Mouse (Mus musculus) heart, postnatal 10 days (tissue): ENCODE measurements around the gene Stx8. TPM values are rescaled to one million over a fixed set of nuclear protein-coding genes. Genes with fewer than 3 reads are reported as not detected.

Experiments used
- DNase-seq, 2 experiments: peaks; one replicate each; pipeline ENCODE4 v3.0.0; 2021
- intact Hi-C: fragments of 180-260 bp; cut with DNase I; formaldehyde crosslinking; loops from one replicate; pipeline ENCODE4 v1.15.1; 2025
- total RNA-seq, 2 experiments: library from RNA; stranded (reverse); gene quantifications; 2 replicates each; pipeline ENCODE4 v1.2.3; 2021

The Stx8 gene
- total RNA-seq, 2 experiments from 2014 or later = 30.1 to 31.8 TPM

DNA sequence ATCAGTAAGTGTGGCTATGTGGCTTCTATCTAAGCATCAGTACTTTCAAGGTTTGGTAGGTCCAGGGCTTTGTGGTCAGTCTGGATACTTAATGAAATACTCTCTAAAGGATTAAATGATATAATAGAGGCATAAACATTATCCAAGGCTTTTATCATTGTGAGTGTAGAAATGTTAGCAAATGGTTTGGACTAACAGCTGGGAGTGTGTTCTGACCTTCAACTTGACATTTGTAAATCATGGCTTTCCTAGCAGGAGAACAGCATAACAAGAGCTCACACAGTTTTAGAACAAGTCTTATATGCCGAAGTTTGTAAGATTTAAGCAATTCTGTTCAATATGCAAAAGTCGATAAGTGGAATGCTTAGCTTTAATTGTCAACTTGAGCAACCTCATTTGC, 113.8 kb downstream of the Stx8 start:
- intact Hi-C loops = no loop called here

DNA sequence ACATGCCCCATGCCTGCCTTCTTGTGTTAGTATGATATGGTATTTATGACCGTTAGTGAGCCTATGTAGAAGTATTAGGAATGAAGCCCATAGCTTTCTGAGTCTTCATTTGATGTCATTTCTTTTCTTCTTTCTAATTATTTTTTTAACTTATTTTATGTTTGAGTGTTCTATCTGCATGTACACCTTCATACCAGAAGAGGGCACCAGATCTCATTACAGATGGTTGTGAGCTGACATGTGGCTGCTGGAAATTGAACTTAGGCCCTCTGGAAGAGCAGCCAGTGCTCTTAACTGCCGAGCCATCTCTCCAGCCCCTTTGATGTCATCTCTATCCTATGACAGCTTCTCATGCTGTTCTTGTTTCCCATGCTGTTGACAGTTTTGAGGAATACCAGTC, 115.0 kb downstream of the Stx8 start:
- intact Hi-C loops = no loop called here
- DNase-seq = no peak

More for the DNA sequence above, 113.8 kb downstream of the Stx8 start:
- DNase-seq = no peak

DNA sequence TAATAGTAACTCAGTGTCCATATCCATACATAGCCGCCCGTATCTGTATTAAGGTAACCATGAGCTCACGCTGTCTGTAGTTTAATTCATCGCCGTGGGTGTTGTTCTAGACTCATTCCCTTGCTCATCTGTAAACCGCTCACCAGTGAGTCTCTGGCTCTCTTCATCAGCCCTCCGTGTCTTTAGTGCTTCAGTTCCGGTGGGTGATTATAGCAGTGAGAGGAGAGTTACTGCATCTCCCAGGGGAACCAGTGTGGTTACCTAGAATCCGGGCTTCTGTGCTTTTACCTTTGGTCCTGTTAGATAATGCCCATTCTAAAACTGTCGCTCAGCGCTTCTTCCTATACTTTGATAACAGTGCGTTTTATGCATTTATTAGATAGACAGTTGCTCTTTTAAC, 116.8 kb downstream of the Stx8 start:
- no peak for DNase-seq
- intact Hi-C loops = no loop called here

DNA sequence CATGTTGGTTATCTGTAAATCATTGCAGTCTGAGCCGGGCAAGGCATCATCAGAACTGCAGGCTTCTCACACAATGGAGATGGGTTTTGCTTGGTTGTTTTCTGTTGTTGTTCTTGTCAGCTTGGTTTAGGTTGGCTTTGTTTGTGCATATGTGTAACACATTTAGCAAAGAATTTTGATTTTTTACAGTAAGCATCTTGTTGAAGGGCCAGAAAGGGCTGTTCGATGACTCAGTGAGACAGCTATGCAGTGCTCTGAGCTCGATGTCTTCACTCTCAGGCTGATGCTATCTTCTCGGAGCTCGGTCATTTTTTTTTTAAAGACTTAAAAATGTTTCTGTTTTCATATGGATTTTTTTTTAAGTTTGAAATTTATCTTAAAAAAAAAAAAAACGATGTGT, 117.6 kb downstream of the Stx8 start:
- intact Hi-C loops = no loop called here
- no peak for DNase-seq

DNA sequence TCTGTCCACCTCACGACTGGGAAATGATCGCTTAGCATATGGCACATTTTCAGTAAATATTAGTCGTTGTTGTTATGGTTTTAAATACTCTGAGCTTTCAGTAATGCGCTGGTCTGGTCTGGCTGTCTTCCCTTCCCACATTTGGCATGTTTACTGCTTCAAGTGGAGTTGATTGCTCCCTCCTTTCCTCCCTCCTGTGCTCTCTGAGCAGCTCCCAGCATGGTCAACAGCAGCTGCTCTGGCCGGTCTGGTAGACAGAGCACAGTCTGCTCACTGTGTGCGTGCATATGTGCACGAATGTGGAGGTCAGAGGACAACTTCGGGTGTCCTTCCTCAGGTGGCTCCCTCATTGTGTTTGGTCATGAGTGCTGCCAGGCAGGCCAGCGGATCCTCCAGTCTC, 120.2 kb downstream of the Stx8 start:
- DNase-seq = peak; percentile 51 to 55
- intact Hi-C loops = loop anchor here (5.0 kb wide), 1 partner anchor 111 kb away; no protein-coding TSS in a partner anchor

DNA sequence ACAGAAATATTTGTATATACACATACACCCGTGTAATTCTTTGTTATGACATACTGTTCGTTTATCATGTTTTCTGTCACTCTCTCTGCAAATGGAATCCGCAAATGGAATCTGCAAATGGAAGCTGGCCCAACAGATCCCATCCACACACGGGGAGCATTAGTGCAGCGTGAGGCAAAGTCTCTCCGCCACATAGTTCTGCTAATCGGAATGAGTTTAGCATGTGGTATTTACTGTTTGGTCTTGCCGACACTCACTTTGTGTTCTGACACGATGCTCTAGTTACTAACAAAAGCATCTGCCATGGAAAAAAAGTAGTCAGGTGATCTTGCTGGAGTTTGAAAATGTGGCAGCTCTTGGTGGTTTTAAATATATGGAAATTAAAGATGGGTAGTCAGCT, 123.4 kb downstream of the Stx8 start:
- intact Hi-C loops = loop anchor here (5.0 kb wide), 1 partner anchor 108 kb away; no protein-coding TSS in a partner anchor
- DNase-seq = no peak

DNA sequence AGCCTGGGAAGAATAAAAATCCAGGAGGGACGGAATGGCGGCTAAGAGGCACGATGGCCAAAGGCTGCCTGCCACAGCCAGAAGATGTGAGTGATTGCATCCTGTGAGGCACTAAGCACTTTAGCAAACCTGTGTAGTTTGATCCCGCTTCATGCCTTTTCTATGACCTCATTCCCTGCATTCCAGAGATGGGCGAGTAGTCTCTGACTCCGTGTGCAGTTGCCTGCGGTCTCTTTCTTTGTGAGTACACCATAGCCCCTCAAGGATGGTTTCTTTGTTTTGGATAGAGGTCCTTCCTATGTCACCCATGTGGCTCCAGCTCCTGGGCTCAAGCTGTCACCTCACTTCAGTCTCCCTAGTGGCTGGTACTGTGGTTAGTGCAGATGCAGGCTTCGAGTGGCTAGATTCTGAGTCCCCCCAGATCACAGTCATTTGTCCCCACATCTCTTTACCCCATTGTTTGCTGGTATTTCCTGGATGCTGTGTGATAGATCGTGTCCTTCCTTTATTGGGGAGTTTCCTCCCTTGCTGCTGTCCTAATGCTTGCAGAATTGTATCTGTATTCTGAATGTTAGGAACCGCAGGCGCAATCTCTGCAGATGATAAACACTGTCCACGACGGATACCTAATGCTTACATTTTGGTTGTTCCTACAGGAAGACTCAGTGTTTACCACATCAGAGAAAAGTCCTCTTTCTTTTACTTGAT, 124.0 kb downstream of the Stx8 start:
- intact Hi-C loops = loop anchor here (5.0 kb wide), 1 partner anchor 107 kb away; no protein-coding TSS in a partner anchor
- DNase-seq = no peak

DNA sequence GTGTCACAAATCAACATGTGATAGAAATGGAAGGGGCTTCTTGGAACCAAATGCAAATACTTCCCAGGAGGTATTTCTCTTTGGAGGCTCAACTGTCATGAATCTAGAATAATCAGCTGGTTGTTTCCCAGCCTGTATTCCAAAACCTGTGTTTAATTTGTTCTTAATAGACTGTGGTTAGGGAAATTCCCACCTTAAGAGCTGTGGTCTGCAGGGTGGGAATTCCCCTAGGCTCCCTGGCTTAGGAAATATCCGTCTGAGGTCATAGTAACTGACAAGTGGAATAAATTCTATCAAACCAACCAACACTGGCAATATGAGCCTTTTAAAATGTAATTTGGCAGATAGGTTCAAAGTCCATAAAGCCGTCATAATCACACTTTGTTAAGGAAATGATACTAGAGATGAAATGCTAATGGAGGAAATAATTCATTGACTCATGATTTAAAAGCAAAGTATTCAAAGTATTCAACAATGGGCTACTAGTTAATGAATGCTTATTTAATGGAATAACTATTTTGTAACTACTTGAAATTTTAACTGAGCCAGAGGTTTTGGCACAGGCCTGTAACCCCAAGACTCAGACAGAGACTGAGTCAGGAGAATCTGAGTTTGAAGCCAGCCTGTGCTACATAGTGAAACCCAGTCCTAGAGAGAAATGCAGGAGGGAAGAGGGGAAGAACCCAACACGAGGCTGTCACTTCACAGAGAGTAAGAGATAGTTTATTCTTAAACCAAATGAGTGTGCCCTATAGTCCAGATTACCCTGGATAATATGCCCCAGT, 126.2 kb downstream of the Stx8 start:
- no peak for DNase-seq
- intact Hi-C loops = no loop called here

DNA sequence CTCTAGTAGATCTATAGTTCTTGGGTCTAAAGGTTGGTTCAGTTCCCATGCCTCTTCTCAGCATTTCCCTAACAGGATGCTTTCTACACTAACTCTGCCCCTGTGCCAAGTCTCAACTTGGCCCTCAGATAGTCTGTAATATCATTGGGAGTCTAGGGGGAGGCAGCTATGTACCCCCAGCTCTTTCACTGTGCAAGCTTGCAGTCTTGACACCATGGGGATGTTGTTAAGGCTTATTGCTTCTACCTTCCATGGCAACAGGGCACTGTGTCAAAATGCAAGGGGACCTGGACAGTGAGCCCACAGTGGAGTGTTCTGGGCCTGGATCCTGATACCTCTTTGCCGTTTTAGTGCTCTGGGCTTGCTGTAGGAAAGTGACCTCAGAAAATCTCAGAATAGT, 135.6 kb downstream of the Stx8 start:
- intact Hi-C loops = no loop called here
- DNase-seq = no peak

DNA sequence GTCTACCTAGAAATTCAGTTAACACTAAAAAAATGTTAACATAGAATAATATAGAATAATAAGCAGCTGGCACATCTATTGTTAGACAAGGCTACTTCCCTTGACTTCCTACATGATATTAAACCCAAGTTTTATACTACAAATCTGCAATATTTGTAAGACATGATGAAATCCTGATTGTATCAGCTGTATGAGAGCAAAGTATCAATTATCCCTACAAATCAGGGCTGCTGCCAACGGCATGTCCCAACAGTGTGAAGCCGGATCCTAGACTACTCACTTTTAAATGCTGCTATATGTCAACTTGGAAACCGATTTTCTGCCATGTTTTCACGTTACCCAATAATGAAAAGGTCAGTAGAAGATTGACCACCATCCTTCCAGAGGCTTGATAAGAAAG, 137.5 kb downstream of the Stx8 start:
- DNase-seq = no peak
- intact Hi-C loops = no loop called here

DNA sequence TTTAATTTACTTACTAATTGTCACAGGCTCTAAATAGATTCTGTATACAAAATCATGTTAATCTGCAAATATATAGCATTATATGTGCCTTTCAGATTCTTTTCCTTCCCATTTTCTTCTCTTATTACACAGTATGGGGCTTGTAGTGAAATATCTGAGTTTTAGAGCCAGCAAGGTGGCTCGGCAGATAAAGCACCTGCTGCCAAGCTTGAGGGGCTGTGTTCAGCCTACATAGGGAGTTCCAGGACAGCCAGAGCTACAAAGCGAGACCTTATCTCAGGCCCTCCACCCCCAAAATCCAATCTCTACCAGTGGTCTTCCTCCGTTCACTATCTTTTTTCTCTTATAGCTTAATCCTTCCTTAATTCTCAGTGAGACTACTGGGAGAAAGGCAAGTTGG, 140.1 kb downstream of the Stx8 start:
- intact Hi-C loops = no loop called here
- DNase-seq = no peak

DNA sequence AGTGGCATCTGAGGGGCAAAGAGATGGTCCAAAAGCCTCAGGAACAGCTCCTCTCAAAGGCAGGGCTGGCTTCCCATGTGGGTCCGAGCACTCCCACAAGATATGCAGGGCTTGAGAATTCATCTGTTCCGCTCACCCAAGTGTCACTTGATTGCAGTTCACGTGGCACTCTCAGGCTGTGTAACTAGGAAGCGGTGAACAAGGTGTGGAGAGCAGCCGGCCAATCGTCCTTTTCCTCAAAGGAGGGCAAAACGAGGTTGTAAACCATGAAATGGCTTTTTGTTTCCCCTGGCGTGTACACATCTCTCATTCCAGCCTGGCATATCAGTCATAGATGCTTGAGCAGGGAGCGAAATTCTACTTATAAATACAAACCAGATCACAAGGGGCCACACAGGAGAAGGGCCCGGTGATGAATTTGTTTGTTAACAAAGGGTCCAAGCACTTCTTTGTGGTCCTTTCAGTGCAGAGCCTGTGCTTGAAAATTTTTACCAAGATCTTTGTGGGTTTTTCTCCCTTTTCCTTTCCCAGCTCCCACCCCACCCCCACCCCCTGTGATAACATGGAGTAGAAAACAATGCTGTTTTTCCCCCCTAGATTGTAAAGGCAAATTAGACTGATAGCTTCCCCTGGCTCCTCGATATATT, 147.6 kb downstream of the Stx8 start:
- intact Hi-C loops = no loop called here
- no peak for DNase-seq

DNA sequence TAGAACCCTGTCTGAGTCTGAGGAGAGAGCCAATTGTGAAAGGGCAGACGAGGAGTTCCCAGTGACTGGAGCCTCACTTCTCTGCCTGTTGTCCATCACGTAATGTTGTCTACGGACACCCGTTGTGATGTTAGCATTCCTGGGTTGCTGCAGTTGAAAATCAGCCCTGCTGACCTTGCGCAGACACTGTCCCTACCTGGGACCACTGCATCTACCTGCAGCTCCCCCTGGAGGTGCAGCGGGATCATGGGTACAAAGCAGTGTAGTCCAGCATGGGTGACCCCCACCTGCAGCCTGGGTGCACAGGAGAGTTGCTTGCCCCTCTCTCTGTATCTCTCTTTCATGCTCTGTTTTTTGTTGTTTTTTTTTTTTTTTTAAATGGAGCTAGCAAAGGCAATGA, 148.2 kb downstream of the Stx8 start:
- DNase-seq = no peak
- intact Hi-C loops = no loop called here

DNA sequence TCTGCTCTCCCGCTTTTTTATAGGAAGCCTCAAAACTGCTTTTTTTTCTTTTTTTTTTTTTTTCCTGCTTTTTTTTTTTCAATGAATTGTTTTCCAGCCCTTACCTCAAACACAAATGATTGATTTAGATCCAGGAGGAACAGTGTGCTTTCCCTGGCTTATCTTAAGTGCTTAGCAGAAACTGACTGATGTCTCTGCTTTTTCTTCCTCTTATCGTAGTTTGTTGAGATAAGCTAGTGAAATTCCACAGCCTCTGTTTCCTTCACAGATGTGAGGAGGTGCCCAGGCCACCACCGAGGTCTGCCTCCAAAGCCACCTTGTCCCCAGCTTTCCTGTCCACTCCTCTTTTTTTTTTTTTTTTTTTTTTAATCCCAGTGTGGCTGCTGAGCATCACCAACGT, 150.2 kb downstream of the Stx8 start:
- intact Hi-C loops = no loop called here
- DNase-seq = no peak

DNA sequence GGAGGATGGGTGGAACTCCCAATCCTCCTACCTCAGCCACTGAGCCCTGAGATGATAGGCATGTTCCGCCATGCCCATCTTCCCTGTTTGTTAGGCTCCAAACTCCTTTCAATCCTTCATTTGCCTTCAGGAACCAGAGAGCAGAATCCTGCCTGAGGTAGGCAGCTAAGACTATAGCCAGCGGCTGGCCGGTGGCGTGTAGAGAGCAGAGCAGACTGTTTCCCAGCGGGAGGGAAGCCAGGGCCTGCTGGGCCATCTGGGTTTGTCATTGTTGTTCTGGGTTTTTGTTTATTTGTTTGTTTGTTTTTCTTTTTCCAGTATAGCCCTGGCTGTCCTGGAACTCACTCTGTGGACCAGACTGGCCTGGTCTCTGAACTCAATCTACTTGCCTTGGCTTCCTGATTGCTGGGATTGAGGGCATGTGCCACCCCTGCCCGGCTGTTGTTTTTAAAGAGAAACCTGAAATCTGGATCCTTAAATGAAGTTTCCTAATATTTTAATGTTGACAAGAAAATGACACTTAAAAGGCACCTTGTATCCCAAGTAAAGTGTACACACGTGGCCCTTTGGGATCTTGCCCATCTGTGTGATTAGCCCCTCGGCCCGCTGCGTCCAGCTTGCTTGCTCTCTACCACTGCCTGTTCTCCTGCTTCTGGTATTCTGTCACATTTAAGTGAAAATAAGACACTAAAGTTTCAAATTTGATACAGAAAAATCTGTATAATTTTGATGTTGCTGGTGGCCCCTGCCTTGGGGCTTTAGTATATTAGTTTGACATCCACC, 152.1 kb downstream of the Stx8 start:
- no peak for DNase-seq
- intact Hi-C loops = no loop called here

DNA sequence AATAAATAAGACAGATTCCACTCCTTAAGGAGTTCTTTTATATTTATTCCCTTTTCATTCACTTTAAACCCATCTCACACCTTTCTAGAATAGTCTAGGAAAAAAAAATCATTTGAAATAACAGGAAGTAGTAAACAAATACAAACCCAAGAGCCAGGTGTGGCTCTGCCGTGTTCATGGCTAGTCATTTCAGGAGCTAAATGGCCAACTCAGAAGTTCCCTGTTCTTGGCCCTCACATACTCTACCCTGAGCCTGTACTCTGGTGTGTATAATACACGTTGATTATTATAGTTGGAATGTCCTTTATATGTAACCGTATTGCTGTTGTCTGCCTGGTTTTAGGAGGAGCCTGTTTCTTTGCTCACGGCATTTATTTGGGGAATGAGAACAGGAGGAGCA, 152.7 kb downstream of the Stx8 start:
- intact Hi-C loops = no loop called here
- no peak for DNase-seq

DNA sequence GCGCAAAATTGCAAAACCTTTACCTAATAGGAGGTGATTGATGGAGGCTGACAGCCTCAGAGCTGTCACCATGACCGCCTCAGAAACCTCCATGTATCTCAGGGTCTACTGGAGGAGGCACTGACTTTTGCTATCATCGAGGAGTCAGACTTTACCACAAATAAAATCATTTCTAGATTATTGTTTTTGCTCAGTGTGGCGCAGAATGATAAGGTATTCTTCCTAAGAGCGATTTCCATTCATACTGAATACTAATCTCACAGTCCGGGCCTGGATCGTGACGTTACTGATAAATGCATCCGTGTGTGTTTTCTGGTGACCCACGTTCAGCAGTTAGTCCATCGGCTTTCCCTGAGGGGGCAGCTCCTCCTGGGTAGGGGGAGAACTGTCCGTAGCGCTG, 153.1 kb downstream of the Stx8 start:
- intact Hi-C loops = no loop called here

DNA sequence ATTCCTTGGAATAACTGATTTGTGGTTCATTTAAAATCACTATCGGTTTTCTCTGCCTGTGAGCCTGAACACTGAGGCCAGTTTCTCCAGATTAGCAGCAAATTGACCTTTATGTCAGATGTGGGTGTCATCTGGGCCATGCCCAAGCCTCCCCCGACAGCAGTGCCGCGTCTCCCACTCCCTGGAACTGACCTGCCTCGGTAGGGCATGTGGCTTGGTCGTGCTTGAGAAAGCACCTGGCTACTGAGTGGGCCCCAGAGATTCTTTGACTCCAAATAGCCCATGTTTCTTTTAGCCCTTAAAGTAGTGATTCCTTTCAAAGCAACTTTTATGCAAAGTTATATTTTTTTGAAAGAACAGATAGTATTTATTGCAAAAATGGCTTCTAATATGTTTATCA, 155.3 kb downstream of the Stx8 start:
- intact Hi-C loops = no loop called here
- DNase-seq = no peak

More for the DNA sequence above, 153.1 kb downstream of the Stx8 start:
- DNase-seq = no peak

DNA sequence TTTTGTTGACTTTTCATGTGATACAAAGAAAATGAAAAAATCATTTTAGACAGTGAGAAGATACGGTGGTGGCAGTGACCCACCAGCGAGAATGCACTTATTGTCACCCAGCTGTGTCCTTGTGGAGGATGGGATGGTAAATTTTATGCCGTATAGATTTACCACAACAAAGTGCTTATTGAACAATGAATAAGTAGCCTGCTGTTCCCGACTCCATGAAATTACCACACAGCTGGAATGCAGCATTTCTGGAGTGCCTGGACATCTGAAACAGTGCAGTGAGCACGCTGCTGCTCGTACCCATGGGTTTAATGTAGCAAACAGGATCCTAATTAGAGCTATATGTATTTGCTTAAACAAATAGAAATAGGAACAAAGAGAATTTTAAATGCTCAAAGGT, 155.7 kb downstream of the Stx8 start:
- intact Hi-C loops = no loop called here
- no peak for DNase-seq

DNA sequence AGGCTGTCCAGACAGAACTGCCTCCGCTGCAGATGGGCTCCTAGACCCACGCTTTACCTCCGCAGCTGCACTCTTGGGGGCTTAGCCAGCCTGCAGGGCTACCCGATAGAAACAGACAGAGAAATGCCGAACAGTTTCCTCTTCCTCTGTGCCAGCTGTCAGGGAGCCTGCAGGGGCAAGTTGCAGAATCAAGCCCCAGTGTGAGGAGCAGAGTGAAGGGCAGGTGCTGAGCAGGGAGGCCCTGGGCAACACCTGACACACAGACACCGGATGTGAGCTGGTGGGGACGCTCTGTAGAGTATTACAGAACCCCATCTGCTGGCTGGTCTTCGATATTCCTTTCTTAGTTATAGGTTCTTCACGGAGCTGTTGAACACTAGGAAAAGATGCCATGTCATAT, 160.1 kb downstream of the Stx8 start:
- intact Hi-C loops = no loop called here
- no peak for DNase-seq

DNA sequence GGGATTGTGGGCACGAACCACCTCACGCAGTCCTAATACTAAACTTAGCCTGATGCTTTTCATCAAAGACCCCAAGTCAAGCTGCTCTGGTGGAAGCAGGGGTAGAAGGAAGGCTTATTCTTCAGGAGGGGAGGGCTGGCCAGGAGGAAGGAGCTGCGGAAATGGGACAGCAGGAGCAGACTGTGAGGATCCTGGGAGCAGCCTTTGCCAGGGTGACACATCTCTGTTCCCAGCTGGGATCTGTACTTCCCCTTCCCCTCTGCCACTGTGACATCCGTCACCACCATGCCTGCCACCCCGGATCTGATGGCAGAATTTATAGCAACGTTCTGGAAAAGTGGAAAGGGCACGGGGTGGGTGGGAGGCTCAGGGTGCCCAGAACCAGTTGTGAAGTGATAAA, 168.5 kb downstream of the Stx8 start:
- intact Hi-C loops = no loop called here
- no peak for DNase-seq
